Mouse (Mus musculus) embryo, embryonic 9.5 days (tissue): ENCODE measurements around the gene Cops7a.
A peak's percentile ranks its signal among the peaks of the same experiment; 100 is the strongest.

Source experiments
- DNase-seq: peaks from one replicate; pipeline ENCODE4 v3.0.0-alpha.2; 2017; ENCODE audit errors: extremely low spot score

The Cops7a gene

GRCm38 (mm10) chr6:124918890-124919627, 46.3 kb downstream of the Cops7a start:
- DNase-seq = peak; percentile 22

- no peak for DNase-seq
Measured at GRCm38 (mm10) chr6:124918331-124918690, 47.0 kb downstream of the Cops7a start.

DNA sequence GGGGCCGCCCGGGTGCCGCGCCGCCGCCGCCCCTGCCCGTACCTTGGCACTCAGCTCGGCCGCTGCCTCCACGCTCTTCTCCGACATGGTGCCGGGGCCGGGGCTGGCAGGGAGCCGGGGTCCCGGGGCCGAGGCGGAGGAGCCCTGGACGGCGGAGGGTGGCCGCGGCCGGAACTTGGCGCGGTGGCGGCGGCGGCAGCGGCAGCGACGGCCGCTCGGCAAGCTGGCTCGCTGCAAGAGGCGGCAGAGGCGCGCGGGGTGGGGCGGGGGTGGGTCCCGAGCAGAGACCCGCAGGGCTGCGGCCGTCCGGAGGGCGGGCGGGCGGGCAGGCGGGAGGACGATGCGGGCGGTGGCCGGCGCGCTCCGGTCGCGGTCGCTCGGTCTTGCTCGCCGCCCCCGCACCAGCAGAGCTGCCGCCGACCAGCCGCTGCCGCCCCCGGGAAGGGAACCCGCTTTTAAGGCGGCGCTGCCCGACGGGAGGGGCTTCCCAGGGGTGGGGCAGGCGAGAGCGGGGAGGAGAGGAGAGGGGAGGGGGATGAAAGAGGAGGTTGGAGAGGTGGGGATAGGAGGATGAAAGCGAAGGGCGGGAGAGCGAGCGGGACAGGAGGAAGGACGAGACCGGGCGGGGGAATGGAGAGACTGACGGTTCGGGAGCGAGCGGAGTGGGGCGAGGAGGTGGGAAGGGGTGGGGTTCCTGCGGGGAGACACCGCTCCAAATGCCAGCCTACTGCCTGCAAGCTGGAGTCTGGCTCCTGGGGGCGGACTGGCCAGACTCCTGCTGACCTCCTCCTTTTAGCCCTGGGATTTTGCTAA, 47.6 kb downstream of the Cops7a start:
- DNase-seq = peak; percentile 96

DNA sequence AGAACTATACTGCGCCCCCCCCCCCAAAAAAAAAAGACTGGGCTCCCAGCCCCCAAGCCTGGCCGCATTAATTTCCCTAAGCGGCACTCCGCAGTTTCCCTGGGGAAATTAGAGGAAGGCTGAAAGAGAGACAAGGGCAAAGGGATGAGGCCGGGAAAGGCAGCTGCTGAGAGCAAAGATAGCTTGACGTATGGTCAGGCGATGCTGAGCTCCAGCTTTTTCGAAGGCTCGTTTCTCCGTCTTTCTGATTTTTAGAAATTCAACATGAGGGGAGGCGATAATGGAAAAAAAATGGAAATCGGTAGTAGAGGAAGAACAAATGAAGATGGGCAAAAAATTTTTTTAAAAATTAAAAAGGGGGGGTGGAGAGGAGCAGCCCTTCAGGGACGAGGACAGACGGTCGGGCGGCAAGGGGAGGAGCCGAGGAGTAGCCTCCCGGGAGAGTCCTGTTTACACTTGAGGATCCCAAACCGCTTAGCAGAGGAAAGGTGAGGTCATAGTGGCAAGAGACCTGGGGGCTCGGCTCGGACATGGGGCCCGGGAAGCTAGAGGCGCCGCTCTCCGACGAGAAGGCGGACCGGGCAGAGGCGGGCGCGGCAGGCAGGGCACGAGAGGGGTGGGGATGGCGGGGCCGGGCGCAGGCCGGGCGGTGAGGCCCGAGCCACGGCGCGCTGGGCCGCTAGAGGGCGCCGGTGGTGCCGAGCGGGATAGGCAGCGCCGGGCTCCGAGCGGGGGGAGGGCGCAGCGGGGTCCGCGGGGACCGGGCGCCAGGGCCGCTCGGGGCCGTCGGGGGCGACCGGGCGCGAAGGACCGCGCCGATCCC, 48.4 kb downstream of the Cops7a start:
- peak; percentile 90 for DNase-seq

- peak; percentile 38 for DNase-seq
Measured at GRCm38 (mm10) chr6:124915942-124916694, 49.2 kb downstream of the Cops7a start.

GRCm38 (mm10) chr6:124915160-124915941, 50.0 kb downstream of the Cops7a start:
- peak; percentile 45 for DNase-seq

DNA sequence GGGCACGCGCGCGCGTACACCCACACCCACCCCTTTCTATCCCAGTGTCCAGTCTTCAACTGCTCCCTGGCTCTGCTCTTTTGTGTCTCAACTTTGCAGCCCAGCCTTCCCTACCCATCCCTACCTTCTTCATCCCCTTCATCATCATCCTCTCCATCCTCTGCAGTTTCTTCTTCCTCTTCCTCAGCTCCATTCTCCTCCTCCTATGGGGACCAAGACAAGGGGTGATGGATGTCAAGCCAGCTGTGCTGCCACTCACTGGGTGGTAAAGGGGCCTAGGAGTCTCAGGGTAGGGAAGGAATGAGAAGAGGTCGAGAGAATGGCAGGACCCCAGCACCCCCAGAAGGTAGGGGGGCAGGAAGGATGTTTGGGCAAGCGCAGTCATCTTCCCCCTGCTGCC, 50.8 kb downstream of the Cops7a start:
- DNase-seq = no peak

GRCm38 (mm10) chr6:124913721-124914285, 51.5 kb downstream of the Cops7a start:
- DNase-seq = peak; percentile 26

GRCm38 (mm10) chr6:124913214-124913613, 52.1 kb downstream of the Cops7a start:
- DNase-seq = no peak

GRCm38 (mm10) chr6:124911533-124912218, 53.7 kb downstream of the Cops7a start, which contains the start of gene Lag3:
Gene Lag3, minus strand, starts transcription at chr6:124911705.
- DNase-seq = no peak

DNA sequence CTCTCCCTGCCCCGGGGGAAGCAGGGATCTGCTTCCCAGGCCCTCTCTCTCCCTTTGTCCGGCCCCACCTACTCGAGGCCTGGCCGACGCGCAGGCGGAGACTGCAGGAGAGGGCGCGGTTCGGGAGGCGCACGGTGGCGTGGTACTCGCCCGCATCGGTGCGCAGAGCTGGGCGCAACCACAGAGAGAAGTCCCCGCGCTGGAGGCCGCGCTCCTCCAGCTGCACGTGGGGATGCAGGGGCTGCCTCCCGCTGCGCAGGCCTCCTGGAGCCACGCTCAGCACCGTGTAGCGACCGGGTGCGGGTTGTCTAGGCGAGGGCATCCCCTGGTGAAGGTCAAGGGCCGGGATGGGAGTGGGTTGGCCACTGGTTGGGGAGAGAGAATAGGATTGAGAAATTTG, 55.3 kb downstream of the Cops7a start:
- peak; percentile 47 for DNase-seq
